Mouse (Mus musculus): ENCODE data around the gene Rbfox1. TPM values are rescaled to one million over a fixed set of nuclear protein-coding genes. Genes with fewer than 3 reads are reported as not detected.
A peak's percentile ranks its signal among the peaks of the same experiment; 100 is the strongest.

Rbfox1 gene
- polyA plus RNA-seq, 1 experiment = 98.9 TPM

DNA sequence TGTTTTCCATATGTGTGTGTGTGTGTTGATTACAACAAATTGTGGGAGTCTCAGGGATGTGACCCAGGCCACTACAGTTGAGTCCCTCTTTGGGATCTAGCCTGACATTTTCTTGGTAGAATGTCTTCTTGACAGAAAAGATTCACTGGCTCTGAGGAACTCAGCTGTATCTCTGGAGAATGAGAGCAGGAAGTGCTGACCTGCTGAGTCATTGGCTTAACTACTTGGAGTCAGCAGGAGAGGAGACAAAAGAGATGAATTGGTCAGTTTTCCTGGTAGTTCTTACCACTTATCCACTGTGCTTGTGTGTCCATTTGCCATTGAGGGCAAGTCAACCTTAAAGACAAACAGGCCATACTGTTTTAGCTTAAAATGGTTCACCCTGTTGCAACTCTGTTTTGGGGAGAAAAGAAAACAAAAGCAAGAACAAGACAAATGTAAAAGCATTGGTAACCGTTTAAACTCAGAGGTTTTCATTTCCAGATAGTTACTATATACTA lies 1561.7 kb downstream of the Rbfox1 start:
- no peak for DNase-seq (ENCODE audit: low read depth)
- TF ChIP-seq CTCF (IDR thresholded peaks at IDR 0.05; ENCODE audit: borderline replicate concordance, extremely low read depth, insufficient read depth, insufficient read length) (no peak), POLR2A (IDR thresholded peaks at IDR 0.05; ENCODE audit: borderline replicate concordance, extremely low read depth, insufficient read depth, insufficient read length, poor library complexity, severe bottlenecking) (no peak)

DNA sequence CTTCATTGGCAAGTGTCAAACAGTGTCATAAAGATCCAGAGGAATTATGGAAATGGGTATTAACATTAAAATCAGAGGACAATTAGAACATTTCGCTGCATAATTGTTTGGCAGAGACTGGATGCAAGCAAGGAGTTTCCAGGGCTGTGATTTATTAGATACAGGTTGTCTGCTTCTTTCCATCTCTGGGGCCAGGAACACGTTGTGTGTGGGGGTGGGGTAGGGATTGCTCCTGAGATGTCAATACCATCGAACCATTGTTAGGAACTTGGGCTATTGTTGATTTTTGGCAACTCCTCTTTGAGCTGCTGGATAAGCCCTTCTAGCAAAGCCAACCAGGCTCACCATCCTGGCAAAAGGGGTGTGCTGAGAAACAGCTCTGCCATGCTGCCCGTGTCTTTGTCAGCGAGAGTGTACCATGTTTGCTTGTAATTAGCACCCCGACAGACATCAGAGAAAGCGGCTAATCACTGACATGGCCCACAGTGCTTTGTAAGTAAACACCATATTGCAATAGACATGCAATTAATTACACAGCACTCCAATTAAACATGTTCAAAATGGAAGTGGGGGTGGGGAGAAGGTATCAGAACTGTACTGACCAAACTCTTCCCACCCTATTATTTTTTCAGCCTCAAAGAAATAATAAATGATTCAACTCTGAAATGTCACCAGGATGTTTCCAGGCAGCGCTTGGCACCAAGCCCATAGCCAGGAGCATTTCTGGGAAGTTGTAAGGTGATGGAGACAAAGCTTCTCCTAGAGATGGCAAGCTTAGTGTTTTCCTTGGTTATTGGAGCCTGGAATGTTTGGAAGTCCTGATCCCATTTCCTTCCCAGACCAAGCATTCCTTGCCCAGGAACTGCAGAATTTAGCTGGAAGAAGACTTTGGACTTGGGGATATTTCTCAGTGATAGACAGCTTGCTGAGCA lies 1562.8 kb downstream of the Rbfox1 start:
- peak; percentile 97 for DNase-seq (ENCODE audit: low read depth)
- no peak for TF ChIP-seq POLR2A (IDR thresholded peaks at IDR 0.05; ENCODE audit: borderline replicate concordance, extremely low read depth, insufficient read depth, insufficient read length, poor library complexity, severe bottlenecking)
- no peak for TF ChIP-seq CTCF (IDR thresholded peaks at IDR 0.05; ENCODE audit: borderline replicate concordance, extremely low read depth, insufficient read depth, insufficient read length)

DNA sequence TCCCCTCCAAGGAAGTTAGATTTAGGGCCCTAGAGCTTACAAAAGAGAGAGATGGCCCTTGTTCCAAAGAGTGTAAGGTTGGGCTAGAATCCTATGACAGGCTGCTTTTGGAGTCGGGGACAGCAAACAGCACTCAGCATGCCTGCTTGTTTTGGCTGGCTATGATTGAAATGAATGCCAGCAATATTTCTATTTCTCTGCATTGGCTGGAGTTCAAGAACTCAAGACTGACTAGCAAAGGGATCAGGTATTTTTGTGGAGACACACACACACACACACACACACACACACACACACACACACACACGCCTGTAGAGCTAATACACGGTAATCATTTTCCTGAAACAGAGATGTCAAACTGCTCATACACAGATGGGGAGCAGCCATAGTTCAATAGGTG lies 1566.0 kb downstream of the Rbfox1 start:
- DNase-seq (ENCODE audit: low read depth) = peak; percentile 63
- TF ChIP-seq POLR2A (IDR thresholded peaks at IDR 0.05; ENCODE audit: borderline replicate concordance, extremely low read depth, insufficient read depth, insufficient read length, poor library complexity, severe bottlenecking) (no peak), CTCF (IDR thresholded peaks at IDR 0.05; ENCODE audit: borderline replicate concordance, extremely low read depth, insufficient read depth, insufficient read length) (no peak)

DNA sequence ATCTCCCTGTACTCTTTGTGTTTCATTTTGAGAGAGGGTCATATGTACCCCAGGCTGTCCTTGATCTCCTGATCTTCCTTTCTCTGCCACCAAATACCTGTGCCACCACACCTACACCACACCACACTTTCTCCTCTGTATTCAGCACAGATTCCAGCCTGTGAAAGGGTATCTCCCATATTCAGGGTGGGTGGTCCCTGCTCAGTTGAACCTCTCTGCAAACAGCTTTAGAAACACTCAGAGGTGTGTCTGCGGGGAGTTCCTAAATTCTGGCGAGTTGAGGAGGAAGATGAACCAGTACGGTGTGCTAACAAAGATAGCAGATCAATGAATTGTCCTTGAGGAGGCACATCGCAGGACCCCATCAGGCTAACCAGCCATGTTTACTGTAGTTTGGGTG lies 1572.4 kb downstream of the Rbfox1 start:
- no peak for DNase-seq (ENCODE audit: low read depth)
- TF ChIP-seq CTCF (IDR thresholded peaks at IDR 0.05; ENCODE audit: borderline replicate concordance, extremely low read depth, insufficient read depth, insufficient read length) (no peak), POLR2A (IDR thresholded peaks at IDR 0.05; ENCODE audit: borderline replicate concordance, extremely low read depth, insufficient read depth, insufficient read length, poor library complexity, severe bottlenecking) (no peak)

Measured in brain, embryonic 14.5 days (tissue).